Mouse (Mus musculus): ENCODE measurements around the gene Gm5725. TPM values are rescaled to one million over a fixed set of nuclear protein-coding genes. Genes with fewer than 3 reads are reported as not detected.
"Not testable (repeated sequence)": the region's sequence is repeated elsewhere in the genome, so short reads cannot be mapped to it uniquely, and the experiment has no call there.

Gm5725 gene
- not detected for total RNA-seq (2021)
- long read RNA-seq, experiment 1, result 0 reads
- long read RNA-seq, experiment 2, result 0 reads

- DNase-seq (ENCODE audit: low spot score), result not testable (repeated sequence)
Measured at GRCm38 (mm10) chr7:21844167-21844566, at the start of gene Gm5725. Gene Gm5725, minus strand, starts transcription at chr7:21844267.

GRCm38 (mm10) chr7:21832051-21832450 is 12.0 kb downstream of the Gm5725 start, which contains the start of gene Vmn1r135:
Gene Vmn1r135, plus strand, starts transcription at chr7:21832351.
- not testable (repeated sequence) for DNase-seq (ENCODE audit: low spot score)

GRCm38 (mm10) chr7:21796628-21797027 is 47.4 kb downstream of the Gm5725 start, which contains the start of gene Gm4177:
Gene Gm4177, minus strand, starts transcription at chr7:21796728.
- not testable (repeated sequence) for DNase-seq (ENCODE audit: low spot score)

Other genes starting within 250 kb of the Gm5725 start
- not detected for gene Vmn1r132, start 230.2 kb downstream of the Gm5725 start, total RNA-seq (2021)
- not detected for gene Gm4175, start 82.8 kb downstream of the Gm5725 start, total RNA-seq (2021)
- gene Gm4177, start 47.5 kb downstream of the Gm5725 start, total RNA-seq (2021), result not detected
- not detected for gene Vmn1r135, start 11.9 kb downstream of the Gm5725 start, total RNA-seq (2021)
- gene Gm5891, start 77.0 kb upstream of the Gm5725 start, total RNA-seq (2021), result not detected
- not detected for gene Vmn1r137, start 150.3 kb upstream of the Gm5725 start, total RNA-seq (2021)
- not detected for gene Vmn1r138, start 184.6 kb upstream of the Gm5725 start, total RNA-seq (2021)
- gene Gm6176, start 212.0 kb upstream of the Gm5725 start, total RNA-seq (2021), result not detected
- gene Vmn1r139, start 224.8 kb upstream of the Gm5725 start, total RNA-seq (2021), result not detected

Data from gastrocnemius, adult 18-20 months (tissue).